Mouse (Mus musculus): Measurements from ENCODE around the gene Capn15. TPM values are rescaled to one million over a fixed set of nuclear protein-coding genes. Genes with fewer than 3 reads are reported as not detected.

Capn15 gene
- polyA plus RNA-seq, 1 experiment from 2014 or later, result 33.9 TPM

DNA sequence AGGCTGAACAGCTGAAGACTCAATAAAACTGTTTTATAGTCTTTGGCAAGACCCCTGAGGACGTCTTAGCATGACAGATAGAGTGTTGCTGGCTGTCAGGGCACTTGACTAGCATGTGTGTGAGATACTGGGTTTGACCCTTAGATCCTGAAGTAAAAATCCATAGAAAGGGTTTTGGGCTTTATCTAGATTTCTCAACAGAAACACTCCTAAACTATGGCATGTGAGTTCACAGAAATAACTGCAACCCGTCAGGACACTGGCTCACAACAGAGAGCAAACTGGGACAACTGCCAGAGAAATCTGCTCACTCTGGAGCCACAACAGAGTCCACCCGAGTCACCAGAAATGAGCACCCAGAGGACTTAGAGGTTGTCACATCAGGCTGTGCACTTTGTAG is 17.9 kb downstream of the Capn15 start:
- Histone ChIP-seq H3K4me3 (replicated peaks) (no peak overlapping the region), H3K36me3 (peaks cover 37% of the 10 kb centered on the region), H3K27me3 (no peaks in the 10 kb centered on the region), H3K4me2 (no peak overlapping the region), H3K9me3 (no peaks in the 10 kb centered on the region), H3K4me1 (replicated peaks) (no peaks in the 10 kb centered on the region; the same call in 1 of the 2 replicates), H3K9ac (replicated peaks) (no peak overlapping the region), H3K27ac (no peak overlapping the region)
- ATAC-seq (ENCODE audit: insufficient number of reproducible peaks, insufficient read depth, low FRiP score, low TSS enrichment, low read depth), result no peak
- 39% methylated on average over 3 of the region's 3 CpGs for WGBS

DNA sequence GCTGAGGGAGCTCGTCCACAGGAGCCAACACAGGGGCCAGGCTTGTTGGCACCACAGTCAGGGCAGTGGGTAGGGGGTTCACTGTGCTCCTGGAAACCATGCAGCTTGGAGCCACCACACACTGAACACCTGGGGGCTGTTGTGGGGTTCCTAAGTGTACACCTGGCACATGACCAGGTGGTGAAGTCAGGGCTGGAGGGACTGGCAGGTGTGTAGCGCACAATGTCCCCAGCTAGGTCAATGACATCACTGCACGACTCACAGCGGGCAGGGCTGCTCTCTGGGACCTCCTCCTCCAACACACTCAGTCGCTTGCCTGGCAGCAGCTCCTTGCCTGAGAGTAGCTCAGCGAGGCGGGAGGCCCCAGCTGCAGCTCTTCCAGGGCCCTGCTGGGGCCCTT is 21.3 kb downstream of the Capn15 start:
- H3K4me1 ChIP-seq (replicated peaks), result no peaks in the 10 kb centered on the region; the same call in 1 of the 2 replicates

DNA sequence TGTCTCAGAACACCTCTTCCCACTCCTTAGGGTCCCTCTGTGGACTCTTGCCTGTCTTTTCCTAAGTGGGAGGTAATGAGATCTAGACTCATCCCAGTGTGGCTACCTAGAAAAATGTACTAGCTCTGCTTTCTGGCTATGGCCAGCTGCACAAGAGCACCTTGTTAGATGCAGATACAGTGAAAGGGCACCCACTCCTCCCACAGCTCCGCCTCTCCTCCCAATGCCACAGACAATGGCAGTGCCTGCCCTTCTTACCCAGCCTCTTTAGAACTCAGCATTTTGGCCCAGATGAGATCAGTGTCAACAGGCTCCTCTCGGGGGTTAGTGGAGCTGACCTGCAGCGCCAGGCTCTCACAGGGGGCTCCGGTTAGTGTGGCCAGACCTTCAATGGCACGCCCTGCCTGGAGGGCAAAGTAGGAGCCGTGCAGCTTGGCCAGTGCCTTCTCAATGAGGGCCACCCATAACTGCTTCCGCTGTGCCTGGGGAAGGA is 23.1 kb downstream of the Capn15 start:
- Histone ChIP-seq H3K27me3 (no peaks in the 10 kb centered on the region), H3K9ac (replicated peaks) (no peak overlapping the region), H3K36me3 (peaks cover 82% of the 10 kb centered on the region), H3K9me3 (no peaks in the 10 kb centered on the region), H3K4me3 (replicated peaks) (no peak overlapping the region), H3K4me1 (replicated peaks) (no peaks in the 10 kb centered on the region; the same call in 1 of the 2 replicates), H3K27ac (no peak overlapping the region), H3K4me2 (no peak overlapping the region)
- WGBS, result 96% methylated on average over 7 of the region's 7 CpGs
- ATAC-seq (ENCODE audit: insufficient number of reproducible peaks, insufficient read depth, low FRiP score, low TSS enrichment, low read depth), result no peak

More for the DNA sequence above, 21.3 kb downstream of the Capn15 start:
- Histone ChIP-seq H3K27ac (no peak overlapping the region), H3K4me3 (replicated peaks) (no peak overlapping the region), H3K36me3 (peaks cover 67% of the 10 kb centered on the region), H3K27me3 (no peaks in the 10 kb centered on the region), H3K4me2 (no peak overlapping the region), H3K9me3 (no peaks in the 10 kb centered on the region), H3K9ac (replicated peaks) (no peak overlapping the region)
- ATAC-seq (ENCODE audit: insufficient number of reproducible peaks, insufficient read depth, low FRiP score, low TSS enrichment, low read depth), result no peak
- WGBS, result 90% methylated on average over 7 of the region's 7 CpGs

DNA sequence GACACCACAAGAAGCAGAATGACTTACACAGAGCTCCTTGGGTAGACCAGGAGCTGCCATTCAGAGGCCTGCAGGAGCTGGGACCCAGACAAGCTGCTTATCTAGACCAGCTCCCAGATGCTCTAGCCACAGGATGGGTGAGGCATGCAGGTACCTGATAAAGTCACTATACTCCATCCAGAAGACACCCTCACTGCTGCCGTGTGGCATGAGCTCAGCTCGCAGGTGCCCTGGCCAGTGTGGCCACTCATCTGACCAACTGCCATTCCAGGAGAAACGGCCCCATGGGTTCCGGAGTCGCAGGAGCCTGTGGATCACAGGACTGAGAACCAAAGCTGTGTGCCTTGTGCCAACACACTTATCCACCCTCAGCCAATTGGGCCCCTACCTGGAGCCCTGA is 24.0 kb downstream of the Capn15 start:
- Histone ChIP-seq H3K4me3 (replicated peaks) (no peak overlapping the region), H3K4me2 (no peak overlapping the region), H3K4me1 (replicated peaks) (no peaks in the 10 kb centered on the region), H3K36me3 (peaks cover 84% of the 10 kb centered on the region), H3K27me3 (no peaks in the 10 kb centered on the region), H3K27ac (no peak overlapping the region), H3K9ac (replicated peaks) (no peak overlapping the region), H3K9me3 (no peaks in the 10 kb centered on the region)
- WGBS, result 92% methylated on average over 5 of the region's 5 CpGs
- no peak for ATAC-seq (ENCODE audit: insufficient number of reproducible peaks, insufficient read depth, low FRiP score, low TSS enrichment, low read depth)

DNA sequence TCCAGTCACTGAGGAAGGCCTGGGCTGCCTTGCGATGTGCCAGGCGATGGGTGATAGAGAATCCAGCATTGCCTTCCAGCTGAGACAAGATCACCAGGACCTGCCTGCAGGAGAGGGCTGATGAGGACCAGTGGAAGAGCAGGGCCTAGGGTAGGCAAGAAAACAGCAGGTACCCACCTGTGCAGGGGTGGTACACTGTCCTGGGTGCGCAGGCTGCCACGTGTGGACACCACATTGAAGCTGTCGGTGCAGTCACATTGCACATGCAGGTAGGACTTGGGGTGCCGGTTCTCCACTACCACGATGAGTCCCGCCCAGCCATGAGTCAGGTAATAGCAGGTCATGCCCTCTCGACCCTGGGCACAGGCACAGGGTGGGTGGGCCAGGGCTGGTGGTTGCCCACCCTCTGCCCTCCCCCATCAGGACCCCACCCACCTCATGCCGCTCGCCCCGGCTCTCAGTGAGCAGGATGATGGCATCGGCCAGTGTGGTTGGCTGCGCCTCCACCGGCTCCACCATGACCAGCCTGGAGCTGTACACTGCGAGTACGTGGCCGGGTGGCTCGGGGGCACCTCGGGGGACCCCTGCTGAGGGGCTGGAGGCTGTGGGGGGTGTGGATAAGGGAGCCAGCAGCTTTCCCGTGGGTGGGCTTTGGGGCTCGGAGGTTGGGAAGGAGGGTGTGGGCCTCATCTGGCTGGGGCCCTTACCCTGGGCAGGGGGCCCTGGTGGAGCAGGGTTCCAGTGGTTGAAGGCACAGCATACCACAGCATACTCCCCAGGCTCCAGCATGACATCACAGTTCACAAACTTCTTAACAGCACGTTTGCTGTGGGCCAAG is 25.7 kb downstream of the Capn15 start:
- no peak overlapping the region for H3K4me2 ChIP-seq
- WGBS, result 93% methylated on average over 23 of the region's 23 CpGs
- no peak for ATAC-seq (ENCODE audit: insufficient number of reproducible peaks, insufficient read depth, low FRiP score, low TSS enrichment, low read depth)
- H3K9ac ChIP-seq (replicated peaks), result no peak overlapping the region
- H3K4me3 ChIP-seq (replicated peaks), result no peak overlapping the region
- no peaks in the 10 kb centered on the region for H3K9me3 ChIP-seq
- no peaks in the 10 kb centered on the region for H3K4me1 ChIP-seq (replicated peaks)
- no peak overlapping the region for H3K27ac ChIP-seq
- peaks cover 74% of the 10 kb centered on the region for H3K36me3 ChIP-seq
- H3K27me3 ChIP-seq, result no peaks in the 10 kb centered on the region; the same call in 1 of the 2 replicates

DNA sequence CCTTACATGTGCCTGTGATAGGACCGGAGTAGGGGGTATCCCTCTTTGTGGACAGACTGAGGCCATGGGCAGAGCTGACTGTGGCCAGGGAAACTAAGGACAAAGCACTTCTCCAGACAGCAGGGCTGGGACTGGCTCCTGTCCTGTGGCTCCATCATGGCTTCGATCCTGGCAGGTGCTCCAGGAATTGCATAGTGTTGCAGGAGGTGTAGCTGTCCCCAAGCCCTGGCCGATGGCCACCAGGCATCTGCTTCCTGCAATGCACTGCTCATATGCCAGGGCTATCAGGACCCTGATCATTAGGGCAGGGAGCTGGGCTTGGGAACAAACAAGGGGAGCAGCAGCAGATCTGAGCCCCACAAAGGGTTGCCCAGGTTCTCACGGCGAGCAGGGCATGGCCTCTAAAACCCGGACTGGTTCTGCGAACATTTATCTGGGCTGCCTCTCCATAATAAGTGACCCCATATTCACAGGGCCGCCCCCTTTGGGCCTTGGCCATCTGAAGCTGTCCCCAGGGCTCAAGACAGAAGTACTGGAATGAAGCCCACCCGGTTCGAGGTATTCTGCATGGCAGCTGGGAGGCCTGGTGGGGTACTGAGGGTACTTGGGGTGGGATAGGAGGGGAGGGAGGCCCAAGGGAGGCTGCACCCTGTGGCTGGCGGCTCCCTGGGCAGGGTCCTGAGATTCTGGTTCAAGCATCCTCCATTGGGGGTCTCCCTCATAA is 26.7 kb downstream of the Capn15 start:
- 96% methylated on average over 11 of the region's 11 CpGs for WGBS
- H3K36me3 ChIP-seq, result peaks cover 65% of the 10 kb centered on the region
- no peak for ATAC-seq (ENCODE audit: insufficient number of reproducible peaks, insufficient read depth, low FRiP score, low TSS enrichment, low read depth)

DNA sequence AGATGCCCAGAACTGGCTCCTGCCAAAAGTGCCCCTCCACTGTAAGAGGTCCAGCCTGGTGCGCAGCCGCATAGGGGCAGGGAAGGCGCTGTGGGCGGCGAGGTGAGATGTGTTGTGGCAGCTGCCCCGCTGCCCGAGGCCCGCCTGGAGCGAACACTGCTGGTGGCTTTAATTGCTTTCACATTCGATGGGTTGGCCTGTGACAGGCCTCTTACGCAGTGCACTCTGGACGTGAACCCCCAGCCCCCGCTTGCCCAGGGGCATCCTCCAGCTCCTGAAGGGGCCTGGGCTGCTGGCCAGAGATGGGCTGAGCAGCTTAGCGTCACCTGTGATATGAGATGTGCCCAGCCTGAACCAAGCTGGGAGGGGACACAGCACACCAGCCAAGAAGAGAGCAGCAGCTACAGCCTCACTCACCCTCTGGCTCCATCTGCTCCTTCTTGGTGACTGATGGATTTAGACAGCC is 28.0 kb downstream of the Capn15 start:
- Histone ChIP-seq H3K4me2 (no peak overlapping the region), H3K27me3 (peaks cover 17% of the 10 kb centered on the region), H3K27ac (no peak overlapping the region), H3K36me3 (peaks cover 51% of the 10 kb centered on the region), H3K9ac (replicated peaks) (no peak overlapping the region), H3K4me1 (replicated peaks) (no peaks in the 10 kb centered on the region), H3K9me3 (no peaks in the 10 kb centered on the region), H3K4me3 (replicated peaks) (no peak overlapping the region)
- ATAC-seq (ENCODE audit: insufficient number of reproducible peaks, insufficient read depth, low FRiP score, low TSS enrichment, low read depth), result no peak
- 74% methylated on average over 14 of the region's 14 CpGs for WGBS

More for the DNA sequence above, 26.7 kb downstream of the Capn15 start:
- no peak overlapping the region for H3K4me2 ChIP-seq
- no peaks in the 10 kb centered on the region for H3K4me1 ChIP-seq (replicated peaks)
- H3K4me3 ChIP-seq (replicated peaks), result no peak overlapping the region
- no peak overlapping the region for H3K27ac ChIP-seq
- no peaks in the 10 kb centered on the region for H3K9me3 ChIP-seq
- H3K9ac ChIP-seq (replicated peaks), result no peak overlapping the region
- H3K27me3 ChIP-seq, result peaks cover 4% of the 10 kb centered on the region

DNA sequence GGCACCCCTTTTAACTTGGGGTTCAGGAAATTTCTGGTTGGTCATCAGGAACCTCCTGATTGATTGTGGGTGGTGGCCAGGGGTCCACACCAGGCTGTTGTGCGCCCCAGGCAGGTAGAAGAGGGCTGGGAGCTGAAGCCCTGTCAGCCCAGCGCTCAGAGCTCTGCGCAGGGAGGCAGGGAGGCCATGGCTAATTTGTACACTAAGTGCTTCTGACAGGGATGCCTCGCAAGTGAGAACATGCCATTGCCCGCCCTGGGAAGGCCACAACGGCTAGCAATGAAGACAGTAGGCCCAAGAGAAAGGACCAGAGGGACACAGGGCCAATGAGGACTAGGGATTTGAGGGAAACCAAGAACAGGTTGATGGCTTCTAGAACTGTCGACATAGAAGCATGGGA is 29.0 kb downstream of the Capn15 start:
- WGBS, result 78% methylated on average over 7 of the region's 7 CpGs
- no peak overlapping the region for H3K4me2 ChIP-seq
- no peak overlapping the region for H3K4me3 ChIP-seq (replicated peaks)
- no peaks in the 10 kb centered on the region for H3K9me3 ChIP-seq
- peaks cover 27% of the 10 kb centered on the region for H3K27me3 ChIP-seq
- H3K36me3 ChIP-seq, result peaks cover 42% of the 10 kb centered on the region
- peaks cover 6% of the 10 kb centered on the region for H3K4me1 ChIP-seq (replicated peaks)
- ATAC-seq (ENCODE audit: insufficient number of reproducible peaks, insufficient read depth, low FRiP score, low TSS enrichment, low read depth), result no peak
- H3K9ac ChIP-seq (replicated peaks), result no peak overlapping the region
- H3K27ac ChIP-seq, result no peak overlapping the region

DNA sequence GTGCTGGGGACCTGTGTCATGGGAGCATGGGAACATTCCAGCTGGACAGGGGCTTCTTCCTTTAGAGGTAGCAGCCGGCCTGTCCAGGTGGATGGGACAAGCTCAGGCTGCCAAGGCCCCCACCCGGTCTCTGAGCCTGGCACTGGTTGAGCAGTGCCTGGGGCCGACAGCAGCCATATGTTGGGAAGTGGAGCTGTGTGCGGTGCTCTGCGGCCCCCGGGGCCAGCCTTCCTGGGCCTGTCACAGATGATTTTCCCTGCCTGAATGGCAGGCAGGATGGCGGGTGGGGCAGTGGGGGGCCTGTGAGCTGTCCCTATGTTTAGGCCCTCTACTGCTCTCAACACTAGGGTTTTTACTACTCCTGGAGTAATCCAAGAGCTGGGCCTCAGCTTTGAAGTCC is 29.4 kb downstream of the Capn15 start:
- Histone ChIP-seq H3K36me3 (peaks cover 37% of the 10 kb centered on the region), H3K4me2 (no peak overlapping the region), H3K9ac (replicated peaks) (no peak overlapping the region), H3K27me3 (peaks cover 31% of the 10 kb centered on the region), H3K9me3 (no peaks in the 10 kb centered on the region), H3K4me1 (replicated peaks) (peaks cover 10% of the 10 kb centered on the region), H3K4me3 (replicated peaks) (no peak overlapping the region), H3K27ac (0 out of 2 replicates have a peak overlapping the region, but pooled peaks have one; percentile 4)
- 67% methylated on average over 7 of the region's 7 CpGs for WGBS
- no peak for ATAC-seq (ENCODE audit: insufficient number of reproducible peaks, insufficient read depth, low FRiP score, low TSS enrichment, low read depth)

DNA sequence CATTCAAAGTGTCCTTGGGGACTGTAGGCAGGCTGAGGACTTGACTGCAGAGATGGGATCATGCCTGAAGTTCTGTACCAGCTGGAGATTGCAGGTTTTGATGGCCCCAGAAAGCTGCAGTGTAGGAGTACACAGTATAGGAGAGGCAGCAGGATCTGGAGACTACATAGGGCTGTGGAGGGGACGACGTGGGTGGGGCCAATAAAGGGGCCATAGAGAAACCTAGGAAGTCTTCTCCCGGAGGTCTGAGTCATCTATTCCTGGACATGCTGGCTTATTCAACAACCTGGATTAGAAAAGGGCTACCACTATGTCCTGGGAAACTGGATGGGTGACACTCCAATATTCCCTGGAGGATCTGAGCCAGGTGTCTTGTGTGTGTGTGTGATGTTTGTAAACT is 29.9 kb downstream of the Capn15 start:
- no peak for ATAC-seq (ENCODE audit: insufficient number of reproducible peaks, insufficient read depth, low FRiP score, low TSS enrichment, low read depth)
- Histone ChIP-seq H3K9ac (replicated peaks) (no peak overlapping the region), H3K9me3 (no peaks in the 10 kb centered on the region), H3K4me2 (no peak overlapping the region), H3K27me3 (peaks cover 36% of the 10 kb centered on the region), H3K4me3 (replicated peaks) (no peak overlapping the region), H3K36me3 (peaks cover 33% of the 10 kb centered on the region), H3K27ac (no peak overlapping the region), H3K4me1 (replicated peaks) (peaks cover 13% of the 10 kb centered on the region)
- WGBS, result 56% methylated on average over 3 of the region's 3 CpGs

DNA sequence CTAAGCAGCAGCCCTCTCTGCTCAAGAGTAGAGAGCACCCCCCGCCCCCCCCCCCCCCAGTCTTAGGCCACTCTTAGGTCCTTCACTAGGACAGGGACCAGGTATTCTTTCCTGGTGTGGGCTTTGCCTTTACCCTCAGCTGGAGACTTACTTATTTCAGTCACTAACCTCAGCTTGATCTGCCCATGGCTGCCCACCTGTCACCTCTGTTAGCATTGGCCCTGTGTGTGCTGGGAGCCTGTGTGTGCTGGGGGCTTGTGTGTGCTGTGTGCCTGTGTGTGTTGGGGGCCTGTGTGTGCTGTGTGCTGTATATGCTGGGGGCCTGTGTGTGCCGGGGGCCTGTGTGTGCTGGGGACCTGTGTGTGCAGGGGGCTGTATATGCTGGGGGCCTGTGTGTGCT is 30.9 kb downstream of the Capn15 start:
- no peak overlapping the region for H3K4me3 ChIP-seq (replicated peaks)
- no peak overlapping the region for H3K27ac ChIP-seq
- H3K4me1 ChIP-seq (replicated peaks), result peaks cover 17% of the 10 kb centered on the region
- peaks cover 46% of the 10 kb centered on the region for H3K27me3 ChIP-seq
- H3K36me3 ChIP-seq, result peaks cover 22% of the 10 kb centered on the region
- no peak overlapping the region for H3K4me2 ChIP-seq
- ATAC-seq (ENCODE audit: insufficient number of reproducible peaks, insufficient read depth, low FRiP score, low TSS enrichment, low read depth), result no peak
- 92% methylated on average over 1 of the region's 2 CpGs for WGBS
- no peaks in the 10 kb centered on the region for H3K9me3 ChIP-seq
- no peak overlapping the region for H3K9ac ChIP-seq (replicated peaks)

Data from limb, embryonic 12.5 days (tissue).